Mouse (Mus musculus): ENCODE data around the gene Sh3bgrl2.

DNA sequence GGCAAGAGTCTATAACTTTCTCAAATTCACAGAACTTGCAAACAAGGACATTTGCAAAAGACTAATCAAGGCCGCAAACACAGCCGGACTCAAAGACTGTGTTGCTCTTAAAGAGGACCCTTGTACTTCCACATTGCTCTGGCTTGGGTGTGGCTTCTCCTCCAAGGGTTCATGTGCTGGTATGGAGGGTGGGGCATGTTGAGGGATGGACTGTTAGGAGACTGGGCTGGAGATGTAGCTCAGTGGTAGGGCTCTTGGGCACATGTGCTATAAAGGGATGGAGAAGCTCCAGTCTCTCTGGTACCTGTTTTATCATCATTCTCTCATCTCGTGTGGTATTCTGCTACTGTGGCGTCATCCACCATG is 7.7 kb upstream of the Sh3bgrl2 start:
- no peak for TF ChIP-seq POLR2A (IDR thresholded peaks at IDR 0.05; ENCODE audit: borderline replicate concordance, extremely low read depth, low read depth, low read length)
- TF ChIP-seq CTCF (IDR thresholded peaks at IDR 0.05; ENCODE audit: insufficient read depth, low read length), result no peak

All from lung, adult 2 months (tissue).